Mouse (Mus musculus) c-Kit-positive CD71-positive TER-119-positive erythroid progenitor cells, embryonic 14.5 days (primary cell): ENCODE measurements around the gene Actn1.

ENCODE experiments used
- DNase-seq: peaks from one replicate; pipeline ENCODE4 v3.0.0-alpha.2; 2013; ENCODE audit warnings: low spot score

The Actn1 gene

DNA sequence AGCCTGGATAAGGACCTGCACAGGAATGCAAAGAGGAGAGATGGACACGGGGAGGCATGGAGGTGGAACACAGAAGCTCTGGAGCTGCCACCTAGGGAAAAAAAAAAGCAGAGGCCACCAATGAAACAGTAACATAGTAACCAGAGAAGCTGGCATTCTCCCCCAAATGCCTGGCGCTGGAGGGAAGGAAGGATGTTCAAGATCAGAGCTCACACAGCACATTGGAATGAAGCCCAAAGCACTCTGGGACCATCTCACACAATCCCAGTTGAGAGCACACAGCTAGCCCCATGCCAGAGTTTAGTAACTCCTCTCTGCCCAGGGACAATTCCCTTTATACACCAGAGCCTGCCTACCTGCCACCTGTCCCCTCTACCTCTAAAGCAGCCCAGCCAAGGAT, 34.1 kb downstream of the Actn1 start:
- DNase-seq: no peak

DNA sequence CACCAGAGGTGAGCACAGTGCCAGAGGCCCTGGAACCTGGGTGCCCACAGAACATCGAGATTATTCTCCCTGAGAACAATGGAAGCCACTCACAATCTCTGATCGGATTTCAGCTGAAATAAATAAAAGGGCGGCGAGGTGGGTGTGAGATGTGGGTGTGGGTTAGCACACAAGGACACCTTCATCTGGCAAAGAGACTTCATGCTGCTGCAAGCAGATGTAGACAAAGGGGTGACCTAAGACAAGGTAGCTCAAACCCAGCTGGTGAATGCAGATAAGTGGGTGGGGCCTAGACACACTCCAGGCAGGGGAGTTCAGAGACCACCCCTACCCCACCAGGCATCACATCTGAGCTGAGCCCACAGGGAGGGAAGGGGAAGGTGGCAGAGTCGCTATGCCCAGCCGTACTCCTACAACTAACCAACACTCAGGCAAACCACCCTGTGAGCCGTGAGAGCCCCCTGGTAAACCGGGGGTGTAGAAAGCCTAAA, 35.9 kb downstream of the Actn1 start:
- no peak for DNase-seq

DNA sequence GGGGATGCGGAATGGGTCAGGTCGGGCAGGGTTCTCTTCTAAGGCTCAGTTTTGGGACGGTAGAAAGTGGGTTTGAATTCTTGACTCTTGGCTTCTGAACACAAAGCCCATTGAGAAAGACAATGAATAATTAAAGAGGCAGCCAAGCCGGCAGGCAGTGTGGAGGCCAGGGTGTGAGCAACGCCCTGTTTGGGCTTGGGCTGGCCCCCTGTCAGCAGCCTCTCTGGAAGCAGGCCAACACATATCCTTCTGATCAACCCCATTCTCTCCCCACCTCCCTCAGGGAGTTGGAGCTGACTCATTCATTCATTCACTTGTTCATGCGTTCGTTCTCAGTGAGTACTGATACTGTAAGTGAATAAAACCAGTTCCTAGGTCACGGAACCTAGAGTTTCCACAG, 36.7 kb downstream of the Actn1 start:
- DNase-seq: no peak

DNA sequence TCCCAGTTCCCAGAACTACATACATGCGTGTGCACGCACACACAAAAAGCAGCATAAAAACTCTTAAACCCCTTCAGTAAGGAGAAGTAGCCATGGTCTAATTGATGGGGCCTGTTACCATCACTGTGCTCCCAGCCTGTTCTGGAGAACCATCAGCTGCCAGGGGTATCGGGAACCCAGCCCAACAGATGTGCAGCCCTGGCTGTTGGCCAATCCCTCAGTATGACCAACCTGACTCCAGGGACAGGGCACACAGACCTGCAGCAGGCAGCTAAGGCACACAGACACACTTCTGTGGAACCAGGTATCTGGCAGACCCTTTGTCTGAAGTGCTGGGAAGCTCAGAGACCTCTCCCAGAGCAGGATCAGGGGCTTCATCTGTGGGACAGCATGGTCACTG, 37.7 kb downstream of the Actn1 start:
- DNase-seq: no peak

DNA sequence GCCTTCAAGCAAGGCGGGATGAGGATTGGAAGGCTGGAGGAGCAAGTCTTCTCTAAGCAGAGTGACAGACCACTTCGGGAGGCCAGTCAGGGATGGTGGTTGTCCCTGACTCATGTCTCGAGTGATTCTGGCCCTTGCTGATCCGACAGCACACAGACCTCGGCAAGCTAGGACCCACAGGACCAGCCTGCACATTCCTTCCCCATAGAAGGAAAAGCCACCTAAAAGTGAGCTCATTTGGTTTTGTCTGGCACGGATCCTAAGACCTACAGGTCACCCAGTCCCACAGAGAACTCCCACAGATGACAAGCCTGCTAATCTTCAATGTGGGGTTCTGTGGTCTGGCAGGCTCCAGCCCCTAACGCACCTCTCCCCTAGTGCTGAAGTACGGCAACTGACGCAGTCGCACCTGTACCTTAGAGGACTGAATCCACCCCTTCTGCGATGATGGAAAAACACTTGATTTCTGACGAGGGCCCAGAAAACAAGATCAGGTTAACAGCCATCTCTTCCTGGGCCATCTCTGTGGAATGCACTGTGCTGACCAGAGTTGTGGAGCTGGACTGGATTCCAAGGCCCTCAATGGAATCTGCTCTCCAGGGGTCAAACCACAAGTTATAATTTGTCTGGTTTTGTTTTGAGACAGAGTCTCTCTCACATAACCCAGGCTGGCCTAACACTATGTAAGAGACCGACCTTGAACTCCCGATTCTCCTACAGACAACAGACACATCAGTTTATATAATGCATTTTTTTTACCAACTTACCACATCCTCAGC, 39.7 kb downstream of the Actn1 start:
- no peak for DNase-seq

DNA sequence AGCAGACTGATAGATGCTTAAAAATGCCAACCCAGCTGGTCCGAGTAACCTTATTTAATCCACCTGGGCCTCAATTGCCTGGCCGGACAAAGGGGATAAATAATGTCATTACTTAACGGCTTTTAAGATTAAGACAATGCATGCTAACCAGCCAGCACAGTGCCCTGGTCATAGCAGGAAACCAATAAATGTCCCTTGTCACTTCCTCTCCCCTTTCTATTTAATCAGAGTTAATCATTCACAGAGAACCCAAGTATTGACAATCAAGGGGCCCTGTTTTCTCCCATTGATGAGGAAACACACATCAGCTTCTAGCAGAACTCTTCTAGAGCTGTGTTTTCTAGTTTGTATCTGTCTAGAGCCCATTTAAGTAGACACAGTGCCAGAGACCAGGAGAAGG, 41.4 kb downstream of the Actn1 start:
- DNase-seq: no peak

DNA sequence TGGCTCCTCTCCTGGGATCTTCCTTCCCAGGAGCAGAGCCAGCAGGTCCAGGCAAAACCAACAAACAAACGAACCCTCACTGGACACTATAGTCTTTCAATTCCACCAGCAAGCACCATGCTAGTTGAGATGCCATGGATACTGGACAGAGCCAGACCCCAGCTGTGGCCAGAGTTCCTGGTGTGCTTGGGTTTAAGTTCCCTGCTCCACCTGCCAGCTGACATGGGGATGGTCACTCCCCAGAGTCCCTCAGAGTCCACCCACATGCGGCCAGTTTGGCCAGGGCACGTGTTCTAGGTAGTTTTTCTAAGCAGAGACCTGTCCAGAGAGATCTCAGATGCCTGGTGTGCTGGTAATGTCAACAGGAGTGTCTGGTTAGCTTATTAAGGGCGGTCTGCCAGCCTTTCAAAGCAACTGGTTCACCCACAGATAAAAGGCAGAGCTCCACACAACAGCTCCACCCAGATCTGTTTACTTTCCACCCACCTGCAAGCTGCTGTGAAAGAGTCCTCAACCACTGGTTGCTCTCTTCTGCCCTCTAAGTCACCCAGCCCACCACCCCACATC, 42.0 kb downstream of the Actn1 start:
- DNase-seq: no peak

DNA sequence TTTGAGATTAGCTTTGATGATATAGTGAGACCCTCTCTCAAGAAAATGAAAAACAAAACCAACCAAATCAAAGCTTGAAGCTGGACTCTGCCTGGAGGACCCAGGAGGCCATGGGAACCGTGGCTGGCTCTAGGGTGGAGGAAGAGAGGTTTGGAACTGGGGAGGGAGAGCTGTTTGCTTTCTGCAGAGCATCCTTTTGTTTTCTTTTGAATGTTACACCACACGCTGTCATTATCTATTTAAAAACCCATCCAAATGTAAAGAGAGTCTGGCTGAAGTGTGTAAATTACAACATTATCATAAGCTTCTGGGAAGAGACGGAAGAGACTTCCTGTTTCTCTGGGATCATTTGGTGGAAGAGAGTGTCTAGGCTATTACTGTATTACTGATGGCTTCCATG, 43.1 kb downstream of the Actn1 start:
- DNase-seq: no peak

DNA sequence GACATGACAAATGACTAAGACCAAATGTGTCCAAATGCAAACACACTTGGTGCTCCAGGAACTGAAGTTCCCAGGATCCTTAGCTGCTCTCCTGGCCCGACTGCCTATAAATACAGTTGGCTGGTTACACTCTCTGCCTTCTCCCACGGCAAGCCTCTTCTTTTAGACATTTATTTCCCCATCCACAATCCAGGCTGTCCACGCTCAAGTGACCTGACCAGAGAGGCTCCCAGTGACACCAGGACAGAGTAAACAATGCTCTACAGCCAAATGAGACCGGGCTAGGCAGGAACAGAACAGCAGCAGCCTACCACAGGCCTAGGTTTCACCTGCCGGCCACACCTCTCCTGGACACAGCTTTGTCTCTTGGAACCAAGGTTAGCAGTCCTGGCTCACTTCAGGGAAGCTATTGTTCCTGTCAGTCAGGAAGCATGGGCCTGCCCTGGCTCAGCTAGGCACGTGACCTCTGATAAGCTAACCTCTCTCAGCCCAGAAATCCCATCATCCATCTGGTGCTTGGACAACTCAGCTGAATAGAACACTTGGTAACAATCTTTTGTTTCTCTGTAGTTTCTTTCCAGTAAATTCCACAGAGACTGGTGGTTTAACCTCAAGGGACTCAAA, 43.8 kb downstream of the Actn1 start:
- no peak for DNase-seq

DNA sequence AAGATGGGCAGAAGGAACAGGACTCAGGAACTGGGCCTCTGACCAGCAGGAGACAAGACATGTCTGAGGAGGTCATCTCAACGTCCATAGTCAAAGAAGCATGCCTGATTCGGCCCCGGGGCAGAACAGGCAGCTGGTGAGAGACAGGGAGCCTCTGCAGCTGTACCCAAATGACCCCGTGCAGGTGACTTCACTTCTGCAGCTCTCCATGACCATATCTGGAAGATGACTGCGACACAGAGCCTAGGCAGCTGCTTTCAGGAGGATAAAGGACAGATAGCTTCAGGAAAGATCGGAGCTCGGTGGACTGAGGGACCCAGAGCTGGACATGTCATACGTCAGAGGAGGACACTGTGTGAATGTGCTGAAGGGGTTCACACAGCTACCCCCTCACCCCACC, 46.4 kb downstream of the Actn1 start:
- no peak for DNase-seq

DNA sequence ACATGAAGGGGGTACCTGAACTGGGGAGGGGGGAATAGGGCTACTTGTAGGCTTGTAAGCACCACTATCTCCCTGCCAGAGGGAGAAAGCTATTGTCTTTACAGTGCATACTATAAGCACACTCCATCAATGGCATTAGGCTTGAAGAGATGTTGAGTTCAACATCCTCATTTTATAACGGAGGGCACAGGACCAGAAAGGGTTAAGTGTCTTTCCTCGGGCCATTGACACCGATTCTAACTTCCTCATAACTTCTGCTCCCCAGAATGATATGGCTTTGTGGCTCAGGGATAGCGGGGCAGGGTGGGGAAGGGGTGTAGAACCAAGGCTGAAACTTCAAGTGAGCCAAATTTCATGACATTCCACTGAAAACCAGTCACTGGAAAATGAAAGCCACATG, 46.9 kb downstream of the Actn1 start:
- no peak for DNase-seq

DNA sequence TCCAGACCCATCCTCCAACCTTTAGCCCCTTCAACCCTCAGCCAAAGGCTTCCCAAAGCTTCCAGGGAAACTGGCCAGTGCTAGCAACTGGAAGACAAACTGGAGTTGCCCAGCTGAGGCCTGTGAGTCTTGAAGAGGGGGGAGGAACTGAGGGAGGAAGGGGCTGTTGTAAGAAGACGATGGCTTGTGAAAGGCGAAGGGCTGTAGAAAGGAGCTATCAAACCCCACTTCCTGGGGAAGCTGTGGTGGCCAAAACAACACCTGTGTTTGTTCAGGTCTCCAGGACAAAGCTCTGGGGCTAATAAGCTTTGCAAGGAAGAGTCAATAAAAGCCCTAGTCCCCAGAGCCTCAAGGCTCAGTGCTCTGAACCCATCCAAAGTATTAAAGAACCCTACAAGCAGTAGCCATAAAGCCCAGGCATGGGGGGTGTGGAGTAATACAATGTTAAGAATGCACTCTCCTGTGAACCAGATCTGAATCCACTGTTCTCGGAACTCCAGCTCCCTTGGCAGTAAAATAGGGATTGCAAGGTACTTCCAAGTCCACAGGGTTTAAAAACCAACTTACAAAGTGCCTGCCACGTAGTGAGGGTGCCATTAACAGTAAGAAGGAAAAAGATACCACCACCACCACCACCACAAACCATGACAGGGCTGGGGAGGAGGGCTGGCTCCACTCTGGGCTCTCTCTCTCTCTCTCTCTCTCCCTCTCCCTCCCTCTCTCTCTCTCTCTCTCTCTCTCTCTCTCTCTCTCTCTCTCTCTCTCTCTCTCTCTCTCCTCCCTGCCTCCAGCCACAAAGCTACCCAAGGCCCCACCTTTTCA, 49.2 kb downstream of the Actn1 start:
- no peak for DNase-seq

DNA sequence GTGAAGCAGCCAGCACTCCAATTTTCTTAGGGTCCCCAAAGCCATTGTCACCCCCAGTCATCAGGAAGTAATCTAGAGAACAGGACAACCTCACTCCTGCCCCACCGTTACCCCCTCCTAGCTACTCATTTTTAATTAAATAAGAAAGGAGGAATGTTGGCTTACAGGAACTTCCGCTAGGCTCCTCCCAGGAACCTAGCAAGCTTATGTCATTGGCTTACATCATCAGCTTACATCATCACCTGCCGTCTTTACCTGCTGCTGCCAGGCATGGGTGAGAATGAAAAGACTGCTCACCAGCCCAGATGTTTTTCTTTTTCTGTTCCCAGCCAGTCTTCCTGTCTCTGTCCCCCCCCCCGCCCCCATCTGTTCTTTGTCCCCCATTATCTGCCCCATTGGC, 50.3 kb downstream of the Actn1 start:
- no peak for DNase-seq

DNA sequence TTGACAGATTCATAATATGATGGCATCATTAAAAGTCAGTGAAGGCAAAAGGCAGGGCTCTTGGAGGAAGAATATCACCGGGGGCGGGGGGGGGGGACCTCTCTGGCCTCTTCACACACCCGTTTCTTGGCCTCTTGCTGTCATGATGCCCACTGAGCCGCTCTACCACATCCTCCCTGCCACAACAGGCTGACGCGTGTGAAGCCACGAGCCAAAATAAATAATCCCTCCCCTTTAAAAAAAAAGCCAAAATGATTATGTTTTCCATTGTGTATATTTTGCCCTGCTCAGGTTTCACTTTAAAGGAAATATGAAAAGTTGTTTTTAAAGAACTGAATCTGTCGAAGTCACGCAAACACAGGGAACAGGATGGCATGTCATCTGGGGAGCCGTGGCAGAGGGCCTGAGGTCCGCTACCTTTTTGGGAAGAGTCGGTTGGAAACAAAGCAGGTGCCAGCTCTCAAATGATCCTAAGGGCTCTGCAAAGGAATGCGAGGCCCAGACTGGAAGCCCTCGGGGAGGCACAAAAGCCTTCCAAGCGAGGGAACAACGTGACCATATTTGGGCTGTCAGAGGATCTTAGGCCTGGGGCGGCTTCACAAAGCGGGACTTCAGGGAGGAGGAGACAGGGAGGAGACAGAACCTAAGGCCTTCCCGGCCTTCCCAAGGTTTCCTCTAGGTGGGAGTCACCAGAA, 51.9 kb downstream of the Actn1 start:
- no peak for DNase-seq

DNA sequence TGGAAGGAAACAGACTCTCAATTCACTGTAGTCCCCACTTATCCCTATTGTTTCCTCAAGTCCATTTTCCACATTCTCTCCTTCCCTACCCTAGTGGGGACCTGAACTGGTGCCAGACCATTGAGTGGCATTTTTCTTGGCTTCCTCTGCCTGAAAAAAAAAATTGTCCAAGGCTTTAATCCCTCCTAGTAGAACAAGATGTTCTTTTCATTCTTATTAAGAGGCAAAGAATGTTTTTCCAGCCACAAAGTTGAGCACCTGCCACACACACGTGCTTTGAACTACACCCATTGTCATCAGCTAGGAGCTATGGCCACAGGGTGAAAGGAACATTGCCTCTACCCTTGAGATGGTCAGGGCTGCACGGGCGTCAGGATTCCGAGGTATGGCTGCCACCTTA, 56.9 kb downstream of the Actn1 start:
- DNase-seq: no peak

DNA sequence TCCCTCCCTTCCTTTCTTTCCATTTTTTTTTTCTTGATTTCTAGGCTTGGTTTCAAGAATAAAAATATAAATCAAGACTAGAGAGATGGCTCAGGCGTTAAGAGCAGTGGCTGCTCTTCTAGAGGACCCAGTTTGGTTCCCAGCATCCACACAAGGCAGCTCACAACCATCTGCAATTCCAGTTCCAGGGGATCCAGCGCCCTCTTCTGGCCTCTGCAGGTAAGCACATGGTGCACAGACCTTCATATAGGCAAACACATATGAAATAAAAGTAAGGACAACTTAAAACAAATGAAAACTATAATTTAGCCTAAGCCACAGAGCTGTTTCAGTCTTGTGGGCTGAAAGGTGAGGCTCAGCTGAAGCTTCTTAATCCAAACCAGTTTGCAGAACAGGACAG, 60.4 kb downstream of the Actn1 start:
- DNase-seq: no peak

DNA sequence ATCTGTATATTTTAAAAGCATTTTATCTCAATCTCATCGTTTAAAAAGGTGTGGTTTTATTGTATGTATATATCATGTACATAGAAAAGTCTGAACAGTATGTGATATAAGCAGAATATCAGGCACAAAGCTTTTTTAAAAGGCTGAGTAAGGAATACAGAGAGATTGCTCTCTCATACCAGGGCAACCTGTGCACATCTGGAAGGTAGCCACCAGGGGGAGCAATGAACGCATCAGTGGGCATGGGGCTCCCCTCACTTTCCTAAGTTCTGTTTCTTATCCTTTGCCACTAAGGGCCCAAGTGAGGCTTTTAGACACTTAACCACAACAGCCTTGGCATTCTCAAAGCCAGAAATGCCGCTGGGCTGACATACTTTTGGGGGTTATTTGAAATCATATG, 61.7 kb downstream of the Actn1 start:
- peak; percentile 40 for DNase-seq

DNA sequence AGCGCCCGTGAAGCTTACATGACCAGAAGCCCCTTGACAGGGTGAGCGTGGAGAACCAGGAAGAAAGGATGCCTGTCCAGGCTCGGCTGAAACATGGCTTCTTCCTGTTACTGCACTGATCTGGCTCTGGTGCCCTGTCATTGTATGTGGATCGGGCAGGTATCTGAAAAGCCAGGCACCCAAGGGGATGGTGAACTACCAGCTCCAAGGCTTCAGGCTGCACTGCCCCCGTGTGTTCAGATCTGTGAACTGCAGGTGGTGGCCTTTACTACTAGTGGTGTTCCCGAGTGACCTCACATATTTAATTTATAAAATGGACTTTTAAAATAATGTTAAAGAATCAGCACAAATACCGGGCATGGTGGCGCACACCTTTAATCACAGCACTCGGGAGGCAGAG, 62.8 kb downstream of the Actn1 start:
- peak; percentile 52 for DNase-seq

DNA sequence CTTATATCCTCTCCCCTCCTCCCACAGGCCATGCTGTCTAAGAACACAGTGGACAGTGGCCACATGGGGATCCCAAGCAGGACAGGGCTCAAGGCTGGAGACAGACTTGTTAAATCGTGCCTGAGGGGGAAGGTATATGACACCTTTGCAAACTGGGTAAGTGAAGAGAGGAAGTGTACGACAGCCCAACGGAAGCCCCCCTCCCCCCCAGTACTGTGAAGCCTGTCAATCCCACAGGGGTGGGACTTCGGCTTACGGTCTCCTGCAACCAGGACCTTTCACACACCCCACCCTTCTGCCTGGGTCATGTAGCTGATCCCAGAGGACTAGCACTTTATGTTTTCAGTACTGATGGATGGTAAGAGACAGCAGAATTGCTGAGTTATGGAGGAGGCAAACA, 68.4 kb downstream of the Actn1 start:
- no peak for DNase-seq

DNA sequence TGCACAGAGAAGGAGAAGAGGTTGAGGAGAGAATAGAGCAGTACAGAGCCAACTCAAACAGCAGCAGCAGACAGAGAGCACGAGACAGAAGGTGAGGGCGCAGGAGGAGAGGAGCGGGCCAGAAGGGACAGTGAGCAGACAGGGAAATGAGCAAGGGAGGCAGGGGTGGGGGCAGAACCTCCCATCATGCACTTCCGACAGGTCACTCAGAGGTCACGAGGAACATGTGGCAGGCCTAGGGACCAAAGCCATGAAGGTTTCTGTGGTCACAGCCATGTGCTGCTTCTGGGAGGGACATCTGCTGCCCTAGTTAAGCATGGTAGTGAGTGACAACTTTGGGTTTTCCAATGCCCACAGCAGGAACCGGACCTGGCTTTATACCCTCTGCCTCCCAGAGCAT, 68.8 kb downstream of the Actn1 start:
- no peak for DNase-seq

DNA sequence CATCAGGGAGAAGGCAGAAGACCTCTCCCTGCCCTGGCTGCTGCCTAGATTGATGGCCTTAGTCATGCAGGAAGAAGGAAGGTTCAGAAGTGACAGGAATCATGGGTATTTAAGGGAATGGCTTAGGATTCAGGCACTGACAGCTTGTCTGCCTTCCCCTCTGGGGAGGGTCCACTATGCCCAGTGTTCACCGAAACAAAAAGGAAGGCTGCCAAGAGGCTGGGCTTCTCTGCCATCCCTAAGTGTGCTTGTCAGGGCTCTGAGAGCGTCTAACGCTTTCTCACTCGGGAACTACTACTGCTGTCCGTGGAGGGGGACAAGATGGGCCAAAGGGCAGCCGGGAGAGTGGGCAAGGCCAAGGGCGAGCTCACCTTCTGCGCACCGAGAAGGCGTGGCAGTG, 69.3 kb downstream of the Actn1 start:
- no peak for DNase-seq

DNA sequence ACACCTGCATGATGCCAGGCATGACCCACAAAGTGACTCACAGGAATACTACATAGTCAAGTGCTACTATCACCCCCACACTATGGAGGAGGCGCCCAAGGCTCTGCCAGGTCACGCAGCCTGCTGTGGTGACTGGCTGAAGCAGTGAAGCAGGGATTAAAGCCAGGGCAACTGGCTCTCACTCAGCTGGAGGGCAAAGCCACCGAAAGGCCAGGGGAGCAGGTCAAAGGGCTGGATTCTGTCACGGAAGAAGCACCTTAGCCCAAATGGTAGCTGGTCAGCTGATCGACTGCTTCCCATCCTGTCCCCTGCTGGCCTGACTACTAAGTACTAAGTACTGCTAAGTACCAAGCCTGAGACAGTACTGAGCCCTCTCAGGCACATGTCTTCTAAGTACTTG, 76.1 kb downstream of the Actn1 start:
- DNase-seq: no peak
